Mouse (Mus musculus): ENCODE results near the gene Tcf12. TPM values are rescaled to one million over a fixed set of nuclear protein-coding genes. Genes with fewer than 3 reads are reported as not detected.

Gene Tcf12
- total RNA-seq, 2 experiments from 2014 or later = 82.5 to 95.3 TPM

GRCm38 (mm10) chr9:71906522-71906921, 205.1 kb downstream of the Tcf12 start:
- DNase-seq = no peak

DNA sequence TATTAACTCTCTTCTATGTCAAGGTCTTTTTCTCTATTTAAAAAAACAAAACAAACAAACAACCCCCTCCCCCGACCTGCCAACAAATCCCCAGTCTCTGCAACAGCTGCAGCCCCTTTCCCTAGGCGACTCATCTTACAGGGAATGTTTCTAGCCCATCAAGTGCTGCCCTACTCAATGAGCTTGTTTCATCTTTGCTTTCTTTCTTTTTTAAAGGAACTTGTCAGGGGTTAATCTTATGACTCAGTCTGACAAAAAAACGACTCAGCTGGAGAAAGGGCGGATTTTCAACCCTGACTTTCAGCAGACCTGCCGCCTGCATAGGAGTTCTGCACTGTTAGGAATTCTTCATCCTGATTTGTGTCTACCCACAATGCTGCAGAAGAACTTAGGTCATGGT, 212.8 kb downstream of the Tcf12 start:
- DNase-seq = no peak

DNA sequence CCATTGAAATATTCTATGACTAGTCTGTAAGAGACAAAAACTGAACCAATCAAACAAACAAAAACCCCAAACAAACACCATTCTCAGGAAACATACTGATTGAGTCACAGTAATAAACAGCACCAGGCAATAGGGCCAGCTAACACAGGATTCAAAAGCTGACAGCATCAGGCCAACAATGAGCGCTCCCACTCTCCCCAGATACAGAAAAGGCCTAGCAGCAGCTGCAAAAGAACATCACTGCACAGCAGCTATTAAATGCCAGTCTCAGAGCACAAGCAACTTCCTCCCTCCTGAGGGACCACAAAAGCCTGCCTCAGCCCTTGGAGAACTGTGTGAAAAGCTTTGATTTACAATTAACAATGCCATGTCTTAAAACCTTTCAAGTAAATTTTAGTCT, 214.3 kb downstream of the Tcf12 start:
- peak; percentile 10 for DNase-seq

DNA sequence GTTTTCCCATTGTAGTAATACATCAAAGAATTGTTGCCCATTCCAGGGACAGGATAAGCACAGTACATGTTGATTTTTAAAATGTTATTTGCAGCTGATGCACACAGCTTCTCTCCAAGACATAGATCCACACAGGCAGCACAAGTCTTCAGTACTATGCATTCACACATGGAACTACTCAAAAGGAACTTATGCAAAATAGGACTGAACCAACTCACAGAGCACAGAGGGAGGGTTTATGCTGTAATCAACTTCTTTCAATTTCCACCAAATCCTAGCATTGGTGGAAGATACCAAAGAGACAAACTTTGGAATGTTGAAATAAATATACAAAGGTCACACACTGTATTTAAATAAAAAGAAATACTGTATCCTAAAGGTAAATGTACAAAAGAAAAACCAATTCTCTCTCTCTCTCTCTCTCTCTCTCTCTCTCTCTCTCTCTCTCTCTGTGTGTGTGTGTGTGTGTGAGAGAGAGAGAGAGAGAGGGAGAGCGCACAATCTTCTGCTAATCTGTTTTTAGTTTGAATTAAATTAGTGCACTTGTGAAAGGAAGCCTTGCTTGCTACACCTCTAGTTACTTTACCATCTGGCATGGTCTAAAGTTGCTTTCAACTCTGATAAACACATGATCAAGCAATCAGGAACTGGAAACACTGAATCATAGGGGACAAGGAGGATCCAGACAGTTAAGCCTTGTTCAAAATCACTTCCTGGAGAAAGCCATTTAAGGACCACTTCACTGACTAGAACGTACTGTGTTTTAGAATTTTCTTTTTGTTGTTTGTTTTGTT, 215.5 kb downstream of the Tcf12 start:
- peak; percentile 20 for DNase-seq

GRCm38 (mm10) chr9:71895291-71895690, 216.4 kb downstream of the Tcf12 start:
- DNase-seq = no peak

GRCm38 (mm10) chr9:71894943-71895286, 216.8 kb downstream of the Tcf12 start:
- DNase-seq = no peak

DNA sequence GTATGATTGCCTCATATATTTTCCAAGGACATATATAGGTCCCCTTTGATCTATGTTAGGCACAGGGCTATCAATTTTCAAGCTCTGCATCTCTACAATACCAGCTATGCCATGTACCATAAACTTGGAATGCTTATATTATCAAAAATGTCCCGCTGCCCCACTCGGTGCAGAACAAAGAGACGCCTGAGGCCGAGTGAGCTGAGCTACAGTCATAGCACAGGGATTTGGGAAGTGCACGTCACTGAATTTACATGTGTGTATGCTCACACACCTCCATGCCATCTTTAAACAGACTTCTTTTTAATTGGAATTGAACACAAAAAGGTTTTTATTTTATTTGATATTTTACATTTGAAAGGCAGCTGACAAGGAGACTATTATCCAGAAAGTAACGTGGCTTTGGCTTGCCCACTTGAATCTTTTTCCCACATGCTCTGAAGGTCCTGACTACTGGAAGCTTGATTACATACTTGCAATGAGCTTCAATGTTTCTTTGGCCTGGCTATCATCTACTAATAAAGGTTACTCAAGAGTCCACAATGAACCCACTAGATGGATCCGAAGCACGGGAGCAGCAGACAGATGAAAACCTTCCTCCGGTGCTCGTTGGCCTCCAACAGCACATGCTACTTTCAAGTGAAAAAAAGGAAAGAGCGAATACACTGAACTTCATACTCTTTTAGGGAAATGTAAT, 217.3 kb downstream of the Tcf12 start:
- no peak for DNase-seq

DNA sequence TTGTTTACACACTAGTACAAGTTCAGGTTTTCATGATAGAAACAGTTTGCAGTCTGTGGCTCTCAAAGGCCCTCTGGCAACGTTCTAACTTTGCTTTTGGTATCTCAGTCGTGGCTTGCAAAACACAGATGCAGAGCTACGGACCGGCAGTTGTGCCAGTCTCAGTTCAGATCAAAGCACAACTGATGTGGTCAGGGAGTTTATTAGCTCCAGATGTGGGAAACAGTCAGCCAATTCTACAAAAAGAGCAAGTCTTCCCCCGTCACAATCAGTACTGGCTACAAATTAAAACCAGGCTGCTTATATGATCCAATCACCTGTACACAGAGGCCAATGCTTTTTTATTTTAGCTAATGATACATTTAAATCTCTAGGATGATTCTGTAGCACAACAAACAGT, 223.2 kb downstream of the Tcf12 start:
- DNase-seq = peak; percentile 20

DNA sequence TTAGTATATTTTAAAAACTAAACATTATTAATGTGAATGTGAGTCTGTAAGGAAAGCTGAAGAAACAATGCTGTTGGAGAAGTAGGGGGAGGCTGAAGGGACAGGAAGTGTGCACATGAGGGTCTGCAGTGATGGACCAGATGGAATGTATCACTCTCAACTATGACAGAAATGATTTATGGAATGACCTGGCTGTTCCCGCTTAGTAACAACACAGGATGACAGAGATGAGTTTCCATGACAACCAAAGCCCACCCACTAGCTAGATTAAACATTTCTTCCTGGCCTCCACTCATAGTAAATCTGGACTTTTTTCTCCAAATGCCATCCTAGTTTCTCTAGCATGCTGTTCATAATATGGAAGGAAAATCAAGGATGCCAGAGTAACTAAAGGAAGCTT, 231.0 kb downstream of the Tcf12 start:
- DNase-seq = no peak

DNA sequence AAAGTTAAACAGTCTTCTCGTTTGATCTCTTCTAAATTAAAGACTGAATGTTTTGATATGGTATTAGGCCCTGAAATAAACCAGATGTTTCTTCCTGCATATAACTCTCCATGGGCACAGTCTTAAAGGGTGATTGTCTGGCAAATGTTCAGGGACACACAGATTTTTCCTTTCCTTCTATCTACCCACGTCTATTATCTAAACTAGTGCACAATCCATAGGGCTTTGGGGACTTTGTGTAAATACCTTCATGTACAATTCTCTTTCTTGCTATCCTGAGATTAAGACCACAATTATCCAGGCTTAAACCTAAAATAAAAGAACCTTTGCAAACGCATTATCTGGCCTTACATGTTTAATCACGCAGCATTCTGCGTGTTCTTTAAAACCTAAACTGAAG, 231.7 kb downstream of the Tcf12 start:
- DNase-seq = no peak

DNA sequence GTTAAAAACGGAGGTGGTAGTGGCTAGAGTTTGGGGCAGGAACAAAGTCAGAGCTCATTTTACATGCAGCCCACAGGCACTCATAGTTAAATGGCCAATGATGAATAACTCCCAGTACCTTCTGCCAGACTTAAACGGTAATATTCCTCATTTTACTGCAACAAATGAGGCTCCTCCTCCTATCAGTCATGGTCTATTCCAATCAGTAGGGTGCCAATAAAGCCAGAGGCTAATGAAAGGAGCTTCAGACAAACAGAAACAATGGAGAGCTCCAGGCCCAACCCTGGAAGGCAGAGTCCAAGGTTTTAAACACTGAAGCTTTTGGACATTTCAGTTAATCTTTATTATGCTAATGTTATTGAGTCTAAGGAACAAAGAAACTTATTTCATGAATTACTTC, 232.3 kb downstream of the Tcf12 start:
- no peak for DNase-seq

DNA sequence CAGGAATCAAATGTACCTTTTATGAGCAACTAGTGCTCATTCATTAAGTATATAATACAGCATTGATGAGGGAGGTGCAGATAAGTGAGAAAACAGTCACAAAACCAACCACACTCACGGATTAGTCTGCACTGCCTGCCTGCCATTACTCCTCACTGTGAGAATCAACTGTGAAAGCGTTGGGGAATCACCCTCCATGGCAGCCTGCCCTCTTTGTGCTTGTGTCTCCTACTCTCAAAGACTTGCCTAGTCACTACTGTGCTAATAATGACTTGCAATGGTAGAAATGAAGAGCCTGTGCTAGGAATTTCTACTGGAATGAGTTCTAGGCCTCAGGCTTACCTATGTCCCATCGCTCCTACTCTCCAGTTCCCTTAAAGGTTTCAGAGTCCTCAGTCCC, 233.8 kb downstream of the Tcf12 start:
- no peak for DNase-seq

GRCm38 (mm10) chr9:71874761-71875160, 236.9 kb downstream of the Tcf12 start:
- no peak for DNase-seq

DNA sequence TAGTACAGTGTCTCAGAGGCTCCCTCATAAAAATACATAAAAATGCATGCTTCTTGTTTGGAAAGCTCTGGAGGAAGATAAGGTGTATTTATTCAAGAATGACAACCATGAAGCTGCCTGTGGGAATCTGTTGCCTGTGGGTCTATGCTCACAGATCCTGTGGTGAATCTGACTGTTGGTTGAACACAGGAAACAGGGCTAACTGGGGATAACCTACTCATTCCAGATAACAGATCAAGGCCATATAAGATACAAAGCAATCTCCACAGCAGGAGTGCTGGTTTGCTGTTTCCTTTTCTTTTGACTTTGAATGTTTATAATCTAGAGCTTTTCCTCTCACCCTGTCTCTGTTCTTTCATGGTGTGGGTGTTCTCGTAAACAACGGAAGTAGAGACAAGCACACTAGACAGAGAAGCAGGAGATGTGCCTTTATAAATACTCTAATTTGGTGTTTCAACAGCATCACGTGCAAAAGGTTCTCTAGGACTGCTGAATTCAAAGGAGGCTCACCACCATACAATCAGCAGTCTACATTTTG, 237.6 kb downstream of the Tcf12 start:
- DNase-seq = no peak

GRCm38 (mm10) chr9:71863338-71863737, 248.3 kb downstream of the Tcf12 start:
- no peak for DNase-seq

DNA sequence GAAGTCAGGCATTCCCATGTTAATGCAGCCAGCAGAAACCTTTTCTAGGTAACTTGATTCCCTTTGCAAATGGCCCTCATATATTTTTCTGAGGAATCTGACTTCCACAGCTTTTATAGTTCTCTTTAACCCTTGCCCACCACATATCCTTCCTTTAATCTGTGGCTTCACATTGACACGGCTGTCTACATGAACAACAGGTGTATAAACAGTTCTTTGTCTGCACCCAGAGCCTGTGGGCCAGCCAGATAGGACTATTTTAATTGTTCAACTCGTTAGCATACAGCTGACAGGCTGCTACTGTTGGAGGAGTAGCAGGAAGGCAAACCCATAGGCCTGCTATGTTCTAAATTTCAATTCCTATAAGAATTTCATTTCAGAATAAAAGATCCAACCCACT, 250.0 kb downstream of the Tcf12 start:
- DNase-seq = no peak

DNA sequence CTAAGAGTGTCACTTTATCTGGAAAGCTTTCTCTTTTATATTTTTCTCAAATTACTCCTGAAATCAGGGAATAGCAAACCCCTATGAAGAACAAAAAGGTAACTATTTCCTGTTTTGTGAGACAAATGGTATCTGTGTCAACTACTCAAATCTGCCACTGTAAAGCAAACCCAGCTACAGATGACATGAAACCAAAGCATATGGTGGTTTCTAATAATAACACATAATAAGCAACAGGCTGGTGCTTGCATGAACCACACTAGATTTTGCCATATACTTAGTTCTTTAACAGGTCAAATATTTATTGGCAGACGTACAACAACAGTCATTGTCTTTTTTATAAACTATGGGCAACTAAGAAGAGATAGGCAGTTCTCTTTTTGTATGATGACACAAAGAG, 253.7 kb downstream of the Tcf12 start:
- no peak for DNase-seq

GRCm38 (mm10) chr9:71853904-71854303, 257.8 kb downstream of the Tcf12 start:
- DNase-seq = no peak

DNA sequence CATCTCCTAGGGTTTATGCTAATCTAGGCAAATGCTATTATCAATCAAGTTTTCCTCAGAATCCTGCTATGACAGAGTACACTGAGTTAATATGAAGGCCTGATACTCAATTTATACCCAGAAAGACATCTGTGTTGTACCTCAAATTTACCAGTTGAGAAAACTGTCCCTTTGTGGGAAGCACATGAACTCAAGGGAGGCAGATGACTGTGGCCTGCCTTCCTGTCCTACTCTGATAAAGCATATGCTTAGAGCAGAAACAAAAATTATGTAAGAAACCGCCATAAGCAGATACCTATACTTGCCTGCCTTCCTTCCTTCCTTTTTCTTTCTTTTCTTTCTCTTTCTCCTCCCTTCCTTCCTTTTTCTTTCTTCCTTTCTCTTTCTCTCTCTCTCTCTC, 261.4 kb downstream of the Tcf12 start:
- DNase-seq = no peak

GRCm38 (mm10) chr9:71848392-71848791, 263.3 kb downstream of the Tcf12 start:
- no peak for DNase-seq

GRCm38 (mm10) chr9:71847921-71848320, 263.8 kb downstream of the Tcf12 start:
- no peak for DNase-seq

DNA sequence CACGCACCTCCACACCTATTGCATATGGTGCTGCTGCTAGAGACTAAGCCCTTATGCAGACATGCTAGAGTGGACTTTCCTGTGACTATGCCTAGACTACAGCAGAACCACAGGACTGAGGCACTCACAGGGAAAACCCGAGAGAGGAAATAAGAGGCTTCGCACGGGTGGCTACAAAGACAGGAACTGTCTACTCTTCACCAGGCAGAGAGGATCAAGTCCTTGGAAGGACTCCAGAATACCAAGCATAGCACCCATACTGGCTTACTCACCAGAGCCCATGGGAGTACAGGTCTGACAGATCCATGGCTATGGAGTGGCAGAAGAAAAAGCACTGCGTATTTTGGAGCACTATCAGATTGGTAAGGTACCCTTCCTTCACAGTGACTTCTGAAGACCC, 269.8 kb downstream of the Tcf12 start:
- no peak for DNase-seq

DNA sequence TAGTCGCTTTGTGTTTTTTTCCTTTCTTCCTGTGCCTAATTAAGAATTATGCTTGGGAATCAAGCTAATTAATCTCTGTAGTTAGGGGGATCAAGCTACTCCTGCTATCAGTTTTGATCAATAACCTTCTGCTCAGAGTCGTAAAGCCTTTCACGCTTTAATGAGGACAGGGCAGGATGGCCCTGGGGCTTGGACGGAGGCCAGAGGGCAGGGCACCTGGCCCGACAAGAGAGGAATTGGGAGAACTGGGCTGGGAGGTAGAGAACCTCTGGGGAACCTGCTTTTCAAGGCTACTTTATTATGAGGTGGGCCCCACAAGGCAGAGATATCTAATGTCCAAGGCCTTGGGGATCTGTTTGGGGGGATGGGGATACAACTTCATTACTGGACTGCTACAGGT, 274.3 kb downstream of the Tcf12 start:
- no peak for DNase-seq

- DNase-seq = no peak
These were observed 275.3 kb downstream of the Tcf12 start for GRCm38 (mm10) chr9:71836366-71836765.

Measured in adrenal gland, postnatal 10 days (tissue).